Mouse (Mus musculus): Measurements from ENCODE around the gene Wt1. TPM values are rescaled to one million over a fixed set of nuclear protein-coding genes. Genes with fewer than 3 reads are reported as not detected.

Wt1 gene
- 0.08 TPM in 2 replicates for polyA plus RNA-seq (2014; fragmentation: Nextera tagmentation; extraction: Ambion mirVana)

DNA sequence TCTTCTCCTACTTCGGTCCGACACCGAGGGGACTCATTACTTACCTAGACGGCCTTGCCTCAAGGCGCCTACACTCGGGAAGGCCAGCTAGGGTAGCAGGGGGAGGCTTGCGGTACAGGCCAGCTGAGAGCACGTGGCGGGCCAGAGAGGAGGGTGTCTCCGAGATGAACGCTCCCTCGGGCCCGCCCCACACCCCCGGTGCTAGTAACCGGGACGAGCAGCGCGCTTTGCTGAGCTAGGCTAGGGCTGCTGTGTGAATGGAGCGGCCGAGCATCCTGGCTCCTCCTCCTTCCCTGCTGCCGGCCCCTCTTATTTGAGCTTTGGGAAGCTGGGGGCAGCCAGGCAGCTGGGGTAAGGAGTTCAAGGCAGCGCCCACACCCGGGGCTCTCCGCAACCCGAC lies at the start of gene Wt1:
Gene Wt1 (plus strand): TSS at position 251 of the 400 bp plus-strand sequence.
- Histone ChIP-seq H3K9me3 (ENCODE audit: control insufficient read depth, low read length) (no peaks in the 10 kb centered on the region), H3K27me3 (ENCODE audit: control insufficient read depth, insufficient read depth, low read length) (peaks cover 98% of the 10 kb centered on the region), H3K9ac (ENCODE audit: low read length) (no peak within 1 kb of the TSS), H3K4me3 (ENCODE audit: low read depth, low read length) (peak within 1 kb of the TSS; percentile 22), H3K27ac (ENCODE audit: low read depth, low read length) (no peak within 1 kb of the TSS), H3K4me2 (peak within 1 kb of the TSS; percentile 19), H3K36me3 (ENCODE audit: control insufficient read depth, insufficient read depth, low read length) (no peaks in the 10 kb centered on the region), H3K4me1 (ENCODE audit: control insufficient read depth, insufficient read depth, low read length) (peaks cover 15% of the 10 kb centered on the region; the same call in 1 of the 2 replicates)
- ATAC-seq (ENCODE audit: low FRiP score) (peak; percentile 49), DNase-seq (ENCODE audit: low spot score, missing footprints) (peak; percentile 94)
- under 1% methylated on average over 25 of the region's 25 CpGs for WGBS

DNA sequence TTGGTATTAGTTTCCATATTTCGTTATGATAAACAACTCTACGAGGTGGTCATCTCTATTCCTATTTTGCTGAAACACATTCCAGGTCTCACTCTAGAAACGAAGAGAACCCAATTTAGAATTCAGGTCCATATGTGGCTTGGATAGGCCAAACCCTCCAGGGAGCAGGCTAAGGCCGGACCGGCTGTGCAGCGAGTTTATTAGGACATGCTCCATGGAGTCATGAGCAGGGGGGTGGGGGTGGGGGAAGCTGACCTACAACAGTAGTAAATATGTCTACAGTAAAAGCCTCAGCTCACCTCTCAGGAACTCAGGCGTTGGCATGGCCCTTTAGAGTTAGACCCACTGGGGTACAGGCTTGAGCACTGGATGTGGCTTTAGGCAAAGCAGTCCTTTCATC lies 49.2 kb upstream of the Wt1 start:
- Histone ChIP-seq H3K9me3 (ENCODE audit: control insufficient read depth, low read length) (no peaks in the 10 kb centered on the region), H3K36me3 (ENCODE audit: control insufficient read depth, insufficient read depth, low read length) (no peaks in the 10 kb centered on the region), H3K4me3 (ENCODE audit: low read depth, low read length) (no peak overlapping the region), H3K9ac (ENCODE audit: low read length) (no peak overlapping the region), H3K4me1 (ENCODE audit: control insufficient read depth, insufficient read depth, low read length) (no peaks in the 10 kb centered on the region), H3K27ac (ENCODE audit: low read depth, low read length) (no peak overlapping the region), H3K27me3 (ENCODE audit: control insufficient read depth, insufficient read depth, low read length) (no peaks in the 10 kb centered on the region), H3K4me2 (no peak overlapping the region)
- DNase-seq (ENCODE audit: low spot score, missing footprints) (no peak), ATAC-seq (ENCODE audit: low FRiP score) (no peak)
- WGBS, result 86% methylated on average over 7 of the region's 7 CpGs

DNA sequence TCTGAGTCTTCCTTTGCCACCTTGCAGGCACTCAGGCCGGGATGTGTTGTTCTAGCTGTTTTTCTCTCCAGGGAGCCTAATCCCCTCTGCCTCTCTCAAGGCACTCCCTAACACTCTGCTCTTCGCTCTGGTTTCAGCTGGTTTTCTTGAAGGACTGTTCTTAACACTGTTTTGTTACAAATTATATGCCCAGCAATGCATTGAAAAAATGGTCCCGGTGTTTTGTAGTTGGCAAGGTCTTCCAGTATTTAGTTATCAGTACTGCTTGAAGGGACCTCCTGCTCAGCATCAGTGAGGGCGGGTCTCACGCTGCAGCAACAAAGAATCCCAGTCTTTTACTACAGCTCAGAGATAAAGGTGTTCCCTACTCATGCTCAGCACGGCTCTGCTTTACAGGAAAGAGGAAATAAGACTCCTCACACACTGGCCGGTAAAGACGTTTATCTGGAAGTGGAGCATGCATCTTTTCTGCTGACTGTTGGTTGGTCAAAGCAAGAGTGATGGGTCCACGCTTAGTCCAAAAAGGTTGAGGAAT lies 44.0 kb upstream of the Wt1 start:
- no peaks in the 10 kb centered on the region for H3K4me1 ChIP-seq (ENCODE audit: control insufficient read depth, insufficient read depth, low read length)
- no peak overlapping the region for H3K27ac ChIP-seq (ENCODE audit: low read depth, low read length)
- WGBS, result 26% methylated on average over 9 of the region's 9 CpGs
- DNase-seq (ENCODE audit: low spot score, missing footprints), result peak; percentile 62
- H3K4me3 ChIP-seq (ENCODE audit: low read depth, low read length), result no peak overlapping the region
- H3K4me2 ChIP-seq, result no peak overlapping the region
- no peaks in the 10 kb centered on the region for H3K27me3 ChIP-seq (ENCODE audit: control insufficient read depth, insufficient read depth, low read length)
- H3K36me3 ChIP-seq (ENCODE audit: control insufficient read depth, insufficient read depth, low read length), result no peaks in the 10 kb centered on the region
- H3K9ac ChIP-seq (ENCODE audit: low read length), result no peak overlapping the region
- ATAC-seq (ENCODE audit: low FRiP score), result no peak
- no peaks in the 10 kb centered on the region for H3K9me3 ChIP-seq (ENCODE audit: control insufficient read depth, low read length)

DNA sequence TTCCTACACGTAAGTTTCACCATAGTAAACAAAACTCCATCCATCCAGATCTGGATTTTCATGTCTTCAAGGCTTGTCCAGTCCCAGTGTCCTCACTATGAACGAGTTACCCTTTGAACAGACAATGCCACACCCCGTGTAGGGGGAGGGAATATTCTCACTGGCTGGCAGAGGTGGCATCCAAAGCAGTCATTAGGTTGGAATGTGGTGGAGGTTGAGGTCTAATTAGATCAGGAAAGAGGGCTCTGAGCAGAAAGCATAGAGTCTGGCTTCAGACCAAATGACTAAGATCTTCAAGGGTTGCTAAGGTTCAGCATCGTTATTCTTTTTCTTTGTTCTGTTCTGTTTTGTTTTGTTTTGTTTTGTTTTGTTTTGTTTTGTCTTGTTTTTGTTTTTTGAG lies 42.3 kb upstream of the Wt1 start:
- no peak for ATAC-seq (ENCODE audit: low FRiP score)
- WGBS, result 90% methylated on average over 4 of the region's 4 CpGs

DNA sequence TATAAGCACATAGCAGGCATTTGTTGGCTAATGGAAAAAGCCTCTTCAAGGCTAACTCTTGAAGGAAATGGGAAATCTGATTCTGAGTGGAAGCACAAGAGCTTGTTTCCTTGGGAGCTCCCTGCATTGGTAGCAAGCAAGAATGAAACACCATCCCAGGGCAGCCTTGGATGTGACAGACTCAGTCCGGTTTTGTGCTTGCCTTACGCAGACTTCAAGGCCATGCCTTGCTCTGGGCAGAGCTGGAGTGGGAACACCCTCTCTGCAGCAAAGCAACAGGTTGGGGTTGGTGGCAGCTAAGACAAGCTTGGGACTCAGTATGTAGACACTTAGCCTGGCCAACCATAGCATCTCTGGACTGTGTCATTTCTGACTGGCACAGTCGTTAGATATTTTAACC lies 40.2 kb upstream of the Wt1 start:
- ATAC-seq (ENCODE audit: low FRiP score), result no peak

More for the DNA sequence above, 42.3 kb upstream of the Wt1 start:
- Histone ChIP-seq H3K27ac (ENCODE audit: low read depth, low read length) (no peak overlapping the region), H3K27me3 (ENCODE audit: control insufficient read depth, insufficient read depth, low read length) (no peaks in the 10 kb centered on the region), H3K9ac (ENCODE audit: low read length) (no peak overlapping the region), H3K4me3 (ENCODE audit: low read depth, low read length) (no peak overlapping the region), H3K9me3 (ENCODE audit: control insufficient read depth, low read length) (no peaks in the 10 kb centered on the region), H3K4me2 (no peak overlapping the region), H3K36me3 (ENCODE audit: control insufficient read depth, insufficient read depth, low read length) (no peaks in the 10 kb centered on the region), H3K4me1 (ENCODE audit: control insufficient read depth, insufficient read depth, low read length) (no peaks in the 10 kb centered on the region)
- peak; percentile 45 for DNase-seq (ENCODE audit: low spot score, missing footprints)

DNA sequence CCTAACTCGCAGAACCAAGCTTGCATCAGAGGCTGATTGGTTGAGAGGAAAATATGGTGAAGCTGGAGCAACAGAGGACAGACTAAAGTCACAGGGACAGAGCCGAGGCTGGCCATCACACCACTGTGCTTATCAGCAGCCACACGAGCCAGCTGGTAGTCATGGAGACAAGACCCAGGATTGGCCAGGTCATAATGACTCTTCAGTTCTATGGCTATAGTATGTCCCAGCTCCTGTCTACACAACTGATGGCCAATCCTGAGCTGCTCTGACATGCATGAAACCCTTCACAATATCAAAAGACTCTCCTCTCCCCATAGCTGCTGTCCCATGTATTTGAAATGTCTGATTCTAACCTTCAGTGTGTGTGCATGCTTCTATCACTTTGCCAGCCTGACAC lies 38.3 kb upstream of the Wt1 start:
- DNase-seq (ENCODE audit: low spot score, missing footprints), result no peak
- Histone ChIP-seq H3K4me2 (no peak overlapping the region), H3K36me3 (ENCODE audit: control insufficient read depth, insufficient read depth, low read length) (no peaks in the 10 kb centered on the region), H3K4me3 (ENCODE audit: low read depth, low read length) (no peak overlapping the region), H3K27ac (ENCODE audit: low read depth, low read length) (no peak overlapping the region), H3K9ac (ENCODE audit: low read length) (no peak overlapping the region), H3K9me3 (ENCODE audit: control insufficient read depth, low read length) (no peaks in the 10 kb centered on the region), H3K27me3 (ENCODE audit: control insufficient read depth, insufficient read depth, low read length) (no peaks in the 10 kb centered on the region), H3K4me1 (ENCODE audit: control insufficient read depth, insufficient read depth, low read length) (no peaks in the 10 kb centered on the region)
- ATAC-seq (ENCODE audit: low FRiP score), result no peak
- 93% methylated on average over 3 of the region's 3 CpGs for WGBS

More for the DNA sequence above, 40.2 kb upstream of the Wt1 start:
- H3K27ac ChIP-seq (ENCODE audit: low read depth, low read length), result no peak overlapping the region
- no peaks in the 10 kb centered on the region for H3K9me3 ChIP-seq (ENCODE audit: control insufficient read depth, low read length)
- no peak overlapping the region for H3K9ac ChIP-seq (ENCODE audit: low read length)
- peak; percentile 51 for DNase-seq (ENCODE audit: low spot score, missing footprints)
- no peaks in the 10 kb centered on the region for H3K27me3 ChIP-seq (ENCODE audit: control insufficient read depth, insufficient read depth, low read length)
- H3K4me1 ChIP-seq (ENCODE audit: control insufficient read depth, insufficient read depth, low read length), result no peaks in the 10 kb centered on the region
- H3K4me3 ChIP-seq (ENCODE audit: low read depth, low read length), result no peak overlapping the region
- WGBS, result 90% methylated on average over 3 of the region's 3 CpGs
- H3K4me2 ChIP-seq, result no peak overlapping the region
- no peaks in the 10 kb centered on the region for H3K36me3 ChIP-seq (ENCODE audit: control insufficient read depth, insufficient read depth, low read length)

DNA sequence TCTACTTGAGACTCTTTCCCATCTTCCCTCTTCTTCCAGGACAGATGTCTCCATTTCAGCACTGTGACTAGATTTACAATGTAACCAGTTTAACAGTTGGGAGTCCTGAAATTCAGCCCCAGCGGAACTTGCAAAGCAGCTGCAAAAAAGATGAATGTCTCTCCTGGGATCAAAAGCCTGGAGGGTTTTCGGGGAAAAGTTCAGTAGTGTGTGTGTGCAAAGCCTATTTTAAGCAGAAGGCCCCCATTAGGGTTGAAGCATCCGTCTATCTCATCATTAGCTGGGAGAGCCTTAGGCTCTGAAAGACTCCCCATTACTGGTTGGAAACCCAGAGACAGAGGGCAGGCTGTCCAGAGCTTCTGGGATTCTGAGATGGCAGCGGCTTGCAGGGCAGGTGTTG lies 37.2 kb upstream of the Wt1 start:
- Histone ChIP-seq H3K4me3 (ENCODE audit: low read depth, low read length) (no peak overlapping the region), H3K27ac (ENCODE audit: low read depth, low read length) (no peak overlapping the region), H3K9ac (ENCODE audit: low read length) (no peak overlapping the region), H3K4me2 (no peak overlapping the region), H3K27me3 (ENCODE audit: control insufficient read depth, insufficient read depth, low read length) (no peaks in the 10 kb centered on the region), H3K36me3 (ENCODE audit: control insufficient read depth, insufficient read depth, low read length) (no peaks in the 10 kb centered on the region), H3K4me1 (ENCODE audit: control insufficient read depth, insufficient read depth, low read length) (no peaks in the 10 kb centered on the region), H3K9me3 (ENCODE audit: control insufficient read depth, low read length) (no peaks in the 10 kb centered on the region)
- DNase-seq (ENCODE audit: low spot score, missing footprints) (no peak), ATAC-seq (ENCODE audit: low FRiP score) (no peak)
- 86% methylated on average over 4 of the region's 4 CpGs for WGBS

DNA sequence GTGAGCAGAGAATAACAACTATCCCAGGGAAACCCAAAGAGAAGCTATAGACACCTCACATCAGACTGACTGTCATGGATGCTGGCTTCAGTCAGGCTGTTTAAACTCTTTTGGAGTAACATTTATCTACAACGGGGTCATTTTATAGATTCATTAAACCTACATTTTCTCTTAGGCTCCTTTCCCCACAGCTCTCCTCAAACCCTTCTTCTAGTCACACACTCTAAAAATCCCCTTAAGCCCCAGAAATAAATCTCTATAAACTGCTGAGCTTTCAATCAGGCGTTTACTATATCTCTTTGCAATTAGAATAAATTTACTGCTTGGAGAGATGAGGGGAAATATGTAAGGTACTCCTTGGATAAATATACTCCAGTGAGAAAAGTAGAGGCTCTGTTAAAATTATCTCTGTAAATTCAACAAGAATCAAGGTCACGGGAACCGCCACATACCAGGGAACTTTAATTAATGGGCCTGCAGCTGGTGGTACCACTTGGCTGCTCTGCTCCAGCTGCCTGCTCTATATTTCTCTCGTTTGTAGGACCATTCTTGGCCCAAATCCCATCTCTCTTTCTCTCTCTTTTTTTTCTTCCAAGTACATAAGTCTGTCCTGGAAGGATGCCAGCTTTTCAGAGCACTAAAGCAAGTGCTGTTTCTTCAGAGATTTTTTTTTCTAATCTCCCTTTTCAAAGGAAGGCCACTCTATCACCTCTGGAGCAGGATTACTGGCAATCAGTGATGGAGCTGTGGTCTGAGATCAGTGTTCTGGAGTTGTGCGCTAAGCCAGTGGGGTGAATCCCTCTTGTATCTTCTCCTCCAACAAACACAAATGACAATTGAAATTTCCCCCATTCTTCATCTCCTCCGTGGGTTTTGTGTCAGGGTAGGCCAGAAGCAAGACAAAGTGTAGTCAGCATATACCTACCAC lies 36.5 kb upstream of the Wt1 start:
- no peak for ATAC-seq (ENCODE audit: low FRiP score)
- WGBS, result 62% methylated on average over 7 of the region's 7 CpGs
- H3K27ac ChIP-seq (ENCODE audit: low read depth, low read length), result no peak overlapping the region
- no peaks in the 10 kb centered on the region for H3K27me3 ChIP-seq (ENCODE audit: control insufficient read depth, insufficient read depth, low read length)
- no peak overlapping the region for H3K4me2 ChIP-seq
- H3K4me1 ChIP-seq (ENCODE audit: control insufficient read depth, insufficient read depth, low read length), result no peaks in the 10 kb centered on the region
- H3K9me3 ChIP-seq (ENCODE audit: control insufficient read depth, low read length), result no peaks in the 10 kb centered on the region
- DNase-seq (ENCODE audit: low spot score, missing footprints), result peak; percentile 73
- H3K9ac ChIP-seq (ENCODE audit: low read length), result no peak overlapping the region
- H3K4me3 ChIP-seq (ENCODE audit: low read depth, low read length), result no peak overlapping the region
- no peaks in the 10 kb centered on the region for H3K36me3 ChIP-seq (ENCODE audit: control insufficient read depth, insufficient read depth, low read length)

DNA sequence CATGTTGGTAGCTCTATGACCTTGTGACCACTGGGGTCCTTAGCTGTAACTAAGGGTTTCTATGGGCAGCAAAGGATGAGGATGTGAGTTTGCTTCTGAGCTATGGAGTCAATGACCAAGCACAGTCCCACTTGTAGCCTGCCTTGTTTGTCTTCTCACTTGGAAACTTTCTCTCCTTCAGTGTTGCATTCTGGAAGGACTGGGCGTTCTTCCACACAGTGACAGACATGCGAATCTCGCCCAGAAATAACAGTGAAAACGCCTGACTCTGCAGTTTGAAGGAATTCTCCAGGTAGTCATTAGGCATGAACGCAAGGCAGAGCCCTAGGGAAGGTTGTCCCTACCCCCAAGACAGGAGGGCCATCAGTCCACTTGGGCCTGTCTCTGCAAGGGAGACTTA lies 35.3 kb upstream of the Wt1 start:
- ATAC-seq (ENCODE audit: low FRiP score) (no peak), DNase-seq (ENCODE audit: low spot score, missing footprints) (peak; percentile 54)
- no peak overlapping the region for H3K4me2 ChIP-seq
- no peaks in the 10 kb centered on the region for H3K27me3 ChIP-seq (ENCODE audit: control insufficient read depth, insufficient read depth, low read length)
- H3K4me1 ChIP-seq (ENCODE audit: control insufficient read depth, insufficient read depth, low read length), result no peaks in the 10 kb centered on the region
- H3K4me3 ChIP-seq (ENCODE audit: low read depth, low read length), result no peak overlapping the region
- no peak overlapping the region for H3K9ac ChIP-seq (ENCODE audit: low read length)
- H3K36me3 ChIP-seq (ENCODE audit: control insufficient read depth, insufficient read depth, low read length), result no peaks in the 10 kb centered on the region
- H3K9me3 ChIP-seq (ENCODE audit: control insufficient read depth, low read length), result no peaks in the 10 kb centered on the region
- WGBS, result 88% methylated on average over 5 of the region's 5 CpGs
- H3K27ac ChIP-seq (ENCODE audit: low read depth, low read length), result no peak overlapping the region

All from midbrain, embryonic 11.5 days (tissue).